Mouse (Mus musculus) cerebellum, adult 2 months (tissue): ENCODE results near the gene Ccnl2.

Source experiments
- CTCF ChIP-seq: fragments of 200-500 bp; IDR thresholded peaks from 2 replicates; pipeline ENCODE4 v1.5.1; 2011; ENCODE audit warnings: low read depth, mild to moderate bottlenecking, control low read depth, low read length, moderate library complexity, borderline replicate concordance; ENCODE audit not compliant: insufficient read depth
- POLR2A ChIP-seq: fragments of 200-500 bp; IDR thresholded peaks from 2 replicates; pipeline ENCODE4 v1.6.1; 2011; ENCODE audit warnings: low read length, control low read depth, borderline replicate concordance; ENCODE audit not compliant: insufficient read depth

- no peak for TF ChIP-seq CTCF
- TF ChIP-seq POLR2A: no peak
Measured at GRCm38 (mm10) chr4:155854991-155855390, 42.7 kb downstream of the Ccnl2 start.
